Comparison of ENCODE assay signal across 21 mouse cellular contexts in the genomic region with DNA sequence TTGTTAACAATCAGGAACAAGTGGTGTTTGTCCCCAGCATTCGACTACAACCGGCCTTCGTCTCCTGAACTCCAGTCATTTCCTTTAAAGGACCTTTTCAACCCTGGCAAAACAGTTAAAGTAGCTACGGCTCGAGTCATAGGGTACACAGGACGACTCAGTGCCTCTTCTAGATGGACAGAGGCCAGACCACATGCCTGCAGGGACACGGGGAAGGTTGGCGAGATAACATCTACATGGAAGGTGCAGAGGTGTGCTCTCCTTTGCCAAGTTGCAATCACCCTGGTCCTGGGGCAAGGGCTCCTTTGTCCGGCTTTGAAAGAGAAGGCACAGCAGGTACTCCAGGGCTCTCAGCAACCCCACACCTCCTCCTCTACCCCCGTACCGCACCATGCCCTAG.
DNase-seq lines count a peak whose midpoint lies in the region; ATAC-seq lines count a peak whose summit lies in the region.
"Had no signal": no experiment of that assay in that cellular context is flagged by ENCODE, and none has a peak within 500 bp of the region (broad histone marks: within the 10 kb centered on the region; RNA-seq: fewer than 3 reads in every experiment).

No protein-coding gene starts in this region.

- H3K36me3 ChIP-seq in midbrain, embryonic 15.5 days (replicated peaks), result no peaks in the 10 kb centered on the region
- H3K36me3 ChIP-seq in midbrain, embryonic 14.5 days (ENCODE audit: control insufficient read depth, insufficient read depth, low read length), result no peaks in the 10 kb centered on the region
- H3K36me3 ChIP-seq in kidney, embryonic 16.5 days (ENCODE audit: insufficient read depth, low read length), result no peaks in the 10 kb centered on the region
- H3K36me3 ChIP-seq: embryonic facial prominence, embryonic 10.5 days; forebrain, embryonic 15.5 days; hindbrain, embryonic 15.5 days; limb, embryonic 12.5 days; liver, embryonic 12.5 days had no signal

- no peaks in the 10 kb centered on the region for H3K9me3 ChIP-seq in midbrain, embryonic 15.5 days
- H3K9me3 ChIP-seq in midbrain, embryonic 14.5 days (ENCODE audit: control insufficient read depth, low read length), result no peaks in the 10 kb centered on the region
- no peaks in the 10 kb centered on the region for H3K9me3 ChIP-seq in kidney, embryonic 16.5 days (ENCODE audit: low read length)
- H3K9me3 ChIP-seq: embryonic facial prominence, embryonic 10.5 days; forebrain, embryonic 15.5 days; hindbrain, embryonic 15.5 days; limb, embryonic 12.5 days; liver, embryonic 12.5 days had no signal

- no peak overlapping the region for H3K4me2 ChIP-seq in midbrain, embryonic 15.5 days
- H3K4me2 ChIP-seq in midbrain, embryonic 14.5 days (ENCODE audit: low read length), result no peak overlapping the region
- H3K4me2 ChIP-seq in kidney, embryonic 16.5 days (replicated peaks; ENCODE audit: low read depth, low read length), result no peak overlapping the region
- H3K4me2 ChIP-seq: forebrain, embryonic 15.5 days; hindbrain, embryonic 15.5 days; limb, embryonic 12.5 days; liver, embryonic 12.5 days; lung, embryonic 14.5 days had no signal

- 0 out of 2 replicates have a peak, but pooled peaks have one; percentile 20 for ATAC-seq in midbrain, embryonic 15.5 days (replicated peaks)
- no peak for ATAC-seq in midbrain, embryonic 14.5 days (ENCODE audit: low FRiP score, low TSS enrichment)
- 0 out of 2 replicates have a peak, but pooled peaks have one; percentile 20 for ATAC-seq in kidney, embryonic 16.5 days (ENCODE audit: low FRiP score, low TSS enrichment)
- ATAC-seq: forebrain, embryonic 15.5 days; liver, embryonic 12.5 days; Patski had no signal

- no peak overlapping the region for H3K27ac ChIP-seq in midbrain, embryonic 15.5 days
- H3K27ac ChIP-seq in midbrain, embryonic 14.5 days (replicated peaks; ENCODE audit: low read depth, low read length), result no peak overlapping the region
- no peak overlapping the region for H3K27ac ChIP-seq in kidney, embryonic 16.5 days (ENCODE audit: low read length)
- H3K27ac ChIP-seq: embryonic facial prominence, embryonic 10.5 days; forebrain, embryonic 15.5 days; hindbrain, embryonic 15.5 days; limb, embryonic 12.5 days; liver, embryonic 12.5 days had no signal

- H3K9ac ChIP-seq in midbrain, embryonic 15.5 days, result no peak overlapping the region
- no peak overlapping the region for H3K9ac ChIP-seq in midbrain, embryonic 14.5 days (replicated peaks; ENCODE audit: low read length)
- no peak overlapping the region for H3K9ac ChIP-seq in kidney, embryonic 16.5 days (replicated peaks; ENCODE audit: low read length)
- H3K9ac ChIP-seq: forebrain, embryonic 15.5 days; hindbrain, embryonic 15.5 days; limb, embryonic 12.5 days; liver, embryonic 12.5 days; lung, embryonic 14.5 days had no signal

- H3K4me1 ChIP-seq in midbrain, embryonic 15.5 days, result peaks cover 24% of the 10 kb centered on the region; the same call in 1 of the 2 replicates
- no peaks in the 10 kb centered on the region for H3K4me1 ChIP-seq in midbrain, embryonic 14.5 days (ENCODE audit: control insufficient read depth, insufficient read depth, low read length)
- H3K4me1 ChIP-seq in kidney, embryonic 16.5 days (ENCODE audit: insufficient read depth, low read length), result peaks cover 30% of the 10 kb centered on the region; the same call in 1 of the 2 replicates

- DNase-seq in kidney, adult 18-20 months, result peak; percentile 36
- DNase-seq in kidney, postnatal 4 days, result no peak
- no peak for DNase-seq in midbrain, embryonic 14.5 days
- DNase-seq in thymus, postnatal 4 days, result no peak
- no peak for DNase-seq in heart, postnatal 25 days (ENCODE audit: low spot score)
- DNase-seq: adrenal gland, adult 8-10 months; cerebellum, adult 8-10 months; gastrocnemius, postnatal 14 days; heart, postnatal 14 days; lung, embryonic 14.5 days; retina, postnatal 1 day; right cerebral cortex, postnatal 4 days; thymus, adult 2 months had no signal

- WGBS in midbrain, embryonic 15.5 days, result 57% methylated on average over 11 of the region's 11 CpGs
- WGBS in midbrain, embryonic 14.5 days, result 57% methylated on average over 11 of the region's 11 CpGs
- WGBS in kidney, embryonic 16.5 days, result 54% methylated on average over 11 of the region's 11 CpGs

- intact Hi-C loops in heart, postnatal 25 days (cut with DNase I), result no loop called here

- H3K4me3 ChIP-seq in midbrain, embryonic 15.5 days, result no peak overlapping the region
- no peak overlapping the region for H3K4me3 ChIP-seq in midbrain, embryonic 14.5 days (replicated peaks; ENCODE audit: low read depth, low read length)
- no peak overlapping the region for H3K4me3 ChIP-seq in kidney, embryonic 16.5 days (ENCODE audit: low read length)
- H3K4me3 ChIP-seq: embryonic facial prominence, embryonic 10.5 days; forebrain, embryonic 15.5 days; hindbrain, embryonic 15.5 days; limb, embryonic 12.5 days; liver, embryonic 12.5 days had no signal

- no peaks in the 10 kb centered on the region for H3K27me3 ChIP-seq in midbrain, embryonic 15.5 days (replicated peaks)
- no peaks in the 10 kb centered on the region for H3K27me3 ChIP-seq in midbrain, embryonic 14.5 days (ENCODE audit: control insufficient read depth, insufficient read depth, low read length)
- H3K27me3 ChIP-seq in kidney, embryonic 16.5 days (ENCODE audit: insufficient read depth, low read length), result no peaks in the 10 kb centered on the region
- H3K27me3 ChIP-seq: forebrain, embryonic 15.5 days; hindbrain, embryonic 15.5 days; limb, embryonic 12.5 days; liver, embryonic 12.5 days; Patski had no signal
